Mouse (Mus musculus) ES-Bruce4 (cell line): ENCODE data around the gene Emx1. TPM values are rescaled to one million over a fixed set of nuclear protein-coding genes. Genes with fewer than 3 reads are reported as not detected.

Source experiments
- H3K27ac ChIP-seq: 2 replicates; pipeline ENCODE4 v1.5.1; 2012; ENCODE audit warnings: low read length, inconsistent platforms; ENCODE audit not compliant: insufficient read depth
- H3K27me3 ChIP-seq: 2 replicates; pipeline ENCODE4 v1.6.1; 2012; ENCODE audit warnings: mild to moderate bottlenecking, low read length, inconsistent platforms; ENCODE audit not compliant: control insufficient read depth, poor library complexity, insufficient read depth, severe bottlenecking
- H3K36me3 ChIP-seq: 2 replicates; pipeline ENCODE4 v1.6.1; 2012; ENCODE audit warnings: inconsistent platforms, mild to moderate bottlenecking, low read length, moderate library complexity; ENCODE audit not compliant: control insufficient read depth, poor library complexity, insufficient read depth, severe bottlenecking
- H3K4me1 ChIP-seq: one replicate; pipeline ENCODE4 v1.8.1; 2011; ENCODE audit warnings: low read length; ENCODE audit not compliant: control insufficient read depth, insufficient read depth
- H3K4me3 ChIP-seq: 2 replicates; pipeline ENCODE4 v1.5.1; 2011; ENCODE audit warnings: low read depth, mild to moderate bottlenecking, low read length
- H3K9ac ChIP-seq: 2 replicates; pipeline ENCODE4 v1.6.1; 2012; ENCODE audit warnings: low read depth, mild to moderate bottlenecking, inconsistent platforms; ENCODE audit not compliant: poor library complexity, severe bottlenecking
- H3K9me3 ChIP-seq: replicated peaks from 2 replicates; pipeline ENCODE4 v1.6.1; 2012; ENCODE audit warnings: mild to moderate bottlenecking, low read length, inconsistent platforms; ENCODE audit not compliant: control insufficient read depth, poor library complexity, insufficient read depth, severe bottlenecking
- CTCF ChIP-seq: IDR thresholded peaks from one replicate; pipeline ENCODE4 v1.8.1; 2011; ENCODE audit warnings: low read depth, low read length
- EP300 ChIP-seq: IDR thresholded peaks from 2 replicates; pipeline ENCODE4 v1.6.1; 2011; ENCODE audit warnings: low read depth, low read length; ENCODE audit not compliant: insufficient read depth
- POLR2A ChIP-seq: IDR thresholded peaks from one replicate; pipeline ENCODE4 v1.8.1; 2011; ENCODE audit warnings: low read length; ENCODE audit not compliant: insufficient read depth
- polyA plus RNA-seq: library from polyadenylated mRNA; stranded (reverse); fragments of >200 nt; gene quantifications from 2 replicates; pipeline ENCODE4 v1.2.4, GENCODE M21; 2011; ENCODE audit warnings: low read depth; ENCODE audit not compliant: missing spikeins, insufficient read depth, insufficient read length

The Emx1 gene
- polyA plus RNA-seq, 1 experiment = 1.8 TPM

- H3K4me3 ChIP-seq = no peak overlapping the region
- no peak for TF ChIP-seq CTCF
- TF ChIP-seq EP300 = peak; percentile 63
- no peak for TF ChIP-seq POLR2A
- no peaks in the 10 kb centered on the region for H3K27me3 ChIP-seq
- no peaks in the 10 kb centered on the region for H3K9me3 ChIP-seq
- H3K9ac ChIP-seq = no peak overlapping the region
- 0 out of 2 replicates have a peak overlapping the region, but pooled peaks have one; percentile 8 for H3K27ac ChIP-seq
- peaks cover 24% of the 10 kb centered on the region for H3K4me1 ChIP-seq
- no peaks in the 10 kb centered on the region for H3K36me3 ChIP-seq
These were observed 44.2 kb downstream of the Emx1 start for GRCm38 (mm10) chr6:85231469-85231868.

GRCm38 (mm10) chr6:85232045-85232444 is 44.8 kb downstream of the Emx1 start:
- no peaks in the 10 kb centered on the region for H3K9me3 ChIP-seq
- TF ChIP-seq EP300 (peak; percentile 87), POLR2A (no peak)
- H3K4me1 ChIP-seq = peaks cover 22% of the 10 kb centered on the region
- H3K27me3 ChIP-seq = no peaks in the 10 kb centered on the region
- 0 out of 2 replicates have a peak overlapping the region, but pooled peaks have one; percentile 8 for H3K27ac ChIP-seq
- H3K9ac ChIP-seq = no peak overlapping the region
- no peak overlapping the region for H3K4me3 ChIP-seq
- no peaks in the 10 kb centered on the region for H3K36me3 ChIP-seq

- peaks cover 23% of the 10 kb centered on the region for H3K4me1 ChIP-seq
- H3K4me3 ChIP-seq = no peak overlapping the region
- TF ChIP-seq EP300 = no peak
- TF ChIP-seq CTCF = no peak
- no peak for TF ChIP-seq POLR2A
- H3K27me3 ChIP-seq = no peaks in the 10 kb centered on the region
- H3K9ac ChIP-seq = no peak overlapping the region
- no peaks in the 10 kb centered on the region for H3K36me3 ChIP-seq
- no peak overlapping the region for H3K27ac ChIP-seq
- H3K9me3 ChIP-seq = no peaks in the 10 kb centered on the region
These were observed 45.8 kb downstream of the Emx1 start for GRCm38 (mm10) chr6:85232836-85233623.

GRCm38 (mm10) chr6:85234796-85235195 is 47.6 kb downstream of the Emx1 start:
- Histone ChIP-seq H3K36me3 (no peaks in the 10 kb centered on the region), H3K4me1 (peaks cover 23% of the 10 kb centered on the region), H3K4me3 (peak overlapping the region; percentile 12; the same call in 1 of the 2 replicates), H3K9me3 (no peaks in the 10 kb centered on the region), H3K9ac (no peak overlapping the region), H3K27ac (no peak overlapping the region), H3K27me3 (no peaks in the 10 kb centered on the region)
- TF ChIP-seq POLR2A (no peak), EP300 (peak; percentile 83)

GRCm38 (mm10) chr6:85237001-85237400 is 49.8 kb downstream of the Emx1 start:
- Histone ChIP-seq H3K36me3 (no peaks in the 10 kb centered on the region), H3K9me3 (no peaks in the 10 kb centered on the region), H3K4me1 (peaks cover 21% of the 10 kb centered on the region), H3K27me3 (no peaks in the 10 kb centered on the region), H3K9ac (no peak overlapping the region), H3K27ac (no peak overlapping the region), H3K4me3 (no peak overlapping the region)
- no peak for TF ChIP-seq EP300
- no peak for TF ChIP-seq POLR2A
- peak; percentile 81 for TF ChIP-seq CTCF

- Histone ChIP-seq H3K4me1 (peaks cover 18% of the 10 kb centered on the region), H3K9me3 (no peaks in the 10 kb centered on the region), H3K27me3 (no peaks in the 10 kb centered on the region), H3K36me3 (no peaks in the 10 kb centered on the region), H3K27ac (no peak overlapping the region), H3K4me3 (no peak overlapping the region), H3K9ac (no peak overlapping the region)
- TF ChIP-seq EP300 (no peak), POLR2A (no peak), CTCF (no peak)
These were observed 50.5 kb downstream of the Emx1 start for GRCm38 (mm10) chr6:85237595-85238337.
